Mouse (Mus musculus) testis, adult 2 months (tissue): Measurements from ENCODE around the gene Fes. TPM values are rescaled to one million over a fixed set of nuclear protein-coding genes. Genes with fewer than 3 reads are reported as not detected.

Experiments
- H3K27ac ChIP-seq: fragments of 200-500 bp; 2 replicates; pipeline ENCODE4 v1.5.1; 2012; ENCODE audit warnings: low read depth, low read length; ENCODE audit not compliant: control insufficient read depth, insufficient read depth
- H3K27me3 ChIP-seq: fragments of 200-500 bp; 2 replicates; pipeline ENCODE4 v1.6.1; 2012; ENCODE audit warnings: mild to moderate bottlenecking, low read length, moderate library complexity; ENCODE audit not compliant: control insufficient read depth, insufficient read depth
- H3K36me3 ChIP-seq: fragments of 200-500 bp; 2 replicates; pipeline ENCODE4 v1.6.1; 2012; ENCODE audit warnings: mild to moderate bottlenecking, low read length; ENCODE audit not compliant: control insufficient read depth, insufficient read depth
- H3K4me1 ChIP-seq: fragments of 200-500 bp; 2 replicates; pipeline ENCODE4 v1.6.1; 2012; ENCODE audit warnings: low read length; ENCODE audit not compliant: control insufficient read depth, insufficient read depth
- H3K4me3 ChIP-seq: fragments of 200-500 bp; 2 replicates; pipeline ENCODE4 v1.5.1; 2012; ENCODE audit warnings: low read depth, mild to moderate bottlenecking, low read length, moderate library complexity, mixed read lengths; ENCODE audit not compliant: control insufficient read depth
- CTCF ChIP-seq: fragments of 200-500 bp; IDR thresholded peaks from 2 replicates; pipeline ENCODE4 v1.5.1; 2012; ENCODE audit warnings: low read depth, mild to moderate bottlenecking, inconsistent platforms, low read length, moderate library complexity; ENCODE audit not compliant: control insufficient read depth, insufficient read depth, insufficient replicate concordance
- POLR2A ChIP-seq: fragments of 200-500 bp; IDR thresholded peaks from 2 replicates; pipeline ENCODE4 v1.6.1; 2012; ENCODE audit warnings: low read depth, mild to moderate bottlenecking, inconsistent platforms, low read length, moderate library complexity; ENCODE audit not compliant: control insufficient read depth
- polyA plus RNA-seq: library from polyadenylated mRNA; depleted of rRNA; stranded (reverse); fragments of >200 nt; gene quantifications from 2 replicates; pipeline ENCODE4 v1.2.3, GENCODE M21; 2012

Gene Fes
- polyA plus RNA-seq, 1 experiment: 1.5 TPM

GRCm38 (mm10) chr7:80374280-80374679 is 13.5 kb downstream of the Fes start:
- no peak for TF ChIP-seq CTCF
- no peak for TF ChIP-seq POLR2A
- no peak overlapping the region for H3K27ac ChIP-seq
- H3K4me3 ChIP-seq: no peak overlapping the region
- no peaks in the 10 kb centered on the region for H3K27me3 ChIP-seq
- no peaks in the 10 kb centered on the region for H3K36me3 ChIP-seq
- H3K4me1 ChIP-seq: peaks cover 4% of the 10 kb centered on the region

- H3K4me3 ChIP-seq: no peak overlapping the region
- TF ChIP-seq CTCF (no peak), POLR2A (no peak)
- H3K27ac ChIP-seq: no peak overlapping the region
- H3K36me3 ChIP-seq: no peaks in the 10 kb centered on the region
- H3K27me3 ChIP-seq: no peaks in the 10 kb centered on the region
- H3K4me1 ChIP-seq: peaks cover 6% of the 10 kb centered on the region
Observed at GRCm38 (mm10) chr7:80373850-80374249, 13.9 kb downstream of the Fes start.

- H3K27me3 ChIP-seq: no peaks in the 10 kb centered on the region
- TF ChIP-seq CTCF: no peak
- no peak for TF ChIP-seq POLR2A
- H3K4me3 ChIP-seq: no peak overlapping the region
Observed at GRCm38 (mm10) chr7:80373352-80373751, 14.4 kb downstream of the Fes start.

GRCm38 (mm10) chr7:80372667-80373066 is 15.1 kb downstream of the Fes start:
- no peaks in the 10 kb centered on the region for H3K36me3 ChIP-seq
- TF ChIP-seq POLR2A (no peak), CTCF (no peak)
- H3K27me3 ChIP-seq: no peaks in the 10 kb centered on the region
- no peak overlapping the region for H3K27ac ChIP-seq
- H3K4me3 ChIP-seq: no peak overlapping the region
- H3K4me1 ChIP-seq: peaks cover 6% of the 10 kb centered on the region

More at GRCm38 (mm10) chr7:80373352-80373751, 14.4 kb downstream of the Fes start:
- Histone ChIP-seq H3K4me1 (peaks cover 6% of the 10 kb centered on the region), H3K36me3 (no peaks in the 10 kb centered on the region), H3K27ac (no peak overlapping the region)

GRCm38 (mm10) chr7:80372166-80372565 is 15.6 kb downstream of the Fes start:
- no peaks in the 10 kb centered on the region for H3K36me3 ChIP-seq
- no peak for TF ChIP-seq CTCF
- TF ChIP-seq POLR2A: no peak
- H3K4me3 ChIP-seq: no peak overlapping the region
- H3K27me3 ChIP-seq: no peaks in the 10 kb centered on the region
- H3K4me1 ChIP-seq: peaks cover 5% of the 10 kb centered on the region
- no peak overlapping the region for H3K27ac ChIP-seq

GRCm38 (mm10) chr7:80371041-80371751 is 16.6 kb downstream of the Fes start, which contains the start of gene Man2a2:
Gene Man2a2, minus strand, starts transcription at chr7:80371375.
- Histone ChIP-seq H3K27me3 (no peaks in the 10 kb centered on the region), H3K27ac (peak within 1 kb of the TSS; percentile 92), H3K4me1 (peaks cover 5% of the 10 kb centered on the region), H3K4me3 (peak within 1 kb of the TSS; percentile 96), H3K36me3 (peaks cover 4% of the 10 kb centered on the region)
- TF ChIP-seq CTCF (0 out of 2 replicates have a peak, but pooled peaks have one; percentile 11), POLR2A (no peak)

GRCm38 (mm10) chr7:80370649-80371040 is 17.1 kb downstream of the Fes start:
- no peak for TF ChIP-seq CTCF
- TF ChIP-seq POLR2A: peak; percentile 49; the same call in 1 of the 2 replicates
- Histone ChIP-seq H3K27me3 (no peaks in the 10 kb centered on the region), H3K4me1 (peaks cover 7% of the 10 kb centered on the region), H3K27ac (peak overlapping the region; percentile 92), H3K4me3 (peak overlapping the region; percentile 96), H3K36me3 (peaks cover 5% of the 10 kb centered on the region)

- H3K27me3 ChIP-seq: no peaks in the 10 kb centered on the region
- H3K4me3 ChIP-seq: peak overlapping the region; percentile 96
- H3K36me3 ChIP-seq: peaks cover 5% of the 10 kb centered on the region
- TF ChIP-seq CTCF: no peak
- no peak for TF ChIP-seq POLR2A
- peak overlapping the region; percentile 92 for H3K27ac ChIP-seq
- H3K4me1 ChIP-seq: peaks cover 7% of the 10 kb centered on the region
Observed at GRCm38 (mm10) chr7:80369967-80370431, 17.7 kb downstream of the Fes start.
